Mouse (Mus musculus): ENCODE data around the gene Trak1. TPM values are rescaled to one million over a fixed set of nuclear protein-coding genes. Genes with fewer than 3 reads are reported as not detected.

Gene Trak1
- total RNA-seq, 2 experiments from 2014 or later = 156 to 204 TPM

GRCm38 (mm10) chr9:121422402-121422801, 125.1 kb downstream of the Trak1 start:
- no peak for DNase-seq
- intact Hi-C loops (cut with DNase I) = no loop called here

GRCm38 (mm10) chr9:121423621-121424020, 126.3 kb downstream of the Trak1 start:
- intact Hi-C loops (cut with DNase I) = no loop called here
- no peak overlapping the region for H3K4me3 ChIP-seq
- DNase-seq = no peak
- no peak for TF ChIP-seq CTCF (IDR thresholded peaks at IDR 0.05)
- no peak overlapping the region for H3K27ac ChIP-seq

More at GRCm38 (mm10) chr9:121422402-121422801, 125.1 kb downstream of the Trak1 start:
- no peak for TF ChIP-seq CTCF (IDR thresholded peaks at IDR 0.05)
- Histone ChIP-seq H3K27ac (no peak overlapping the region), H3K4me3 (no peak overlapping the region)

GRCm38 (mm10) chr9:121424281-121425164, 127.2 kb downstream of the Trak1 start:
- no peak for DNase-seq
- TF ChIP-seq CTCF (IDR thresholded peaks at IDR 0.05) = no peak
- Histone ChIP-seq H3K27ac (peak overlapping the region; percentile 24; the same call in 1 of the 2 replicates), H3K4me3 (no peak overlapping the region)
- intact Hi-C loops (cut with DNase I) = no loop called here

- Histone ChIP-seq H3K27ac (no peak overlapping the region), H3K4me3 (no peak overlapping the region)
- intact Hi-C loops (cut with DNase I) = no loop called here
- TF ChIP-seq CTCF (IDR thresholded peaks at IDR 0.05) = no peak
- DNase-seq = no peak
Observed at GRCm38 (mm10) chr9:121426451-121426850, 129.1 kb downstream of the Trak1 start.

- Histone ChIP-seq H3K27ac (no peak overlapping the region), H3K4me3 (no peak overlapping the region)
- intact Hi-C loops (cut with DNase I) = no loop called here
- no peak for TF ChIP-seq CTCF (IDR thresholded peaks at IDR 0.05)
- DNase-seq = peak; percentile 14
Observed at GRCm38 (mm10) chr9:121426902-121427301, 129.6 kb downstream of the Trak1 start.

- Histone ChIP-seq H3K27ac (peak overlapping the region; percentile 83; the same call in 1 of the 2 replicates), H3K4me3 (no peak overlapping the region; the same call in 1 of the 2 replicates)
- intact Hi-C loops (cut with DNase I) = no loop called here
- DNase-seq = no peak
- TF ChIP-seq CTCF (IDR thresholded peaks at IDR 0.05) = no peak
Observed at GRCm38 (mm10) chr9:121429592-121429991, 132.3 kb downstream of the Trak1 start.

- no peak for TF ChIP-seq CTCF (IDR thresholded peaks at IDR 0.05)
- Histone ChIP-seq H3K27ac (peak overlapping the region; percentile 83), H3K4me3 (peak overlapping the region; percentile 40)
- peak; percentile 60 for DNase-seq
- intact Hi-C loops (cut with DNase I) = loop anchor here (5.0 kb wide), 1 partner anchor 33 kb away; no protein-coding TSS in a partner anchor
Observed at GRCm38 (mm10) chr9:121430379-121430778, 133.1 kb downstream of the Trak1 start.

- no peak for TF ChIP-seq CTCF (IDR thresholded peaks at IDR 0.05)
- H3K4me3 ChIP-seq = no peak overlapping the region
- intact Hi-C loops (cut with DNase I) = loop anchor here (5.0 kb wide), 1 partner anchor 37 kb away; no protein-coding TSS in a partner anchor
- no peak for DNase-seq
- H3K27ac ChIP-seq = no peak overlapping the region
Observed at GRCm38 (mm10) chr9:121433745-121434528, 136.6 kb downstream of the Trak1 start.

GRCm38 (mm10) chr9:121435332-121435956, 138.1 kb downstream of the Trak1 start:
- DNase-seq = no peak
- no peak for TF ChIP-seq CTCF (IDR thresholded peaks at IDR 0.05)
- Histone ChIP-seq H3K4me3 (no peak overlapping the region), H3K27ac (peak overlapping the region; percentile 29; the same call in 1 of the 2 replicates)
- intact Hi-C loops (cut with DNase I) = no loop called here

- intact Hi-C loops (cut with DNase I) = no loop called here
- no peak overlapping the region for H3K4me3 ChIP-seq
- peak overlapping the region; percentile 8; the same call in 1 of the 2 replicates for H3K27ac ChIP-seq
- no peak for TF ChIP-seq CTCF (IDR thresholded peaks at IDR 0.05)
- no peak for DNase-seq
Observed at GRCm38 (mm10) chr9:121436501-121436900, 139.2 kb downstream of the Trak1 start.

GRCm38 (mm10) chr9:121442145-121442544, 144.8 kb downstream of the Trak1 start:
- H3K4me3 ChIP-seq = no peak overlapping the region
- intact Hi-C loops (cut with DNase I) = no loop called here
- no peak for DNase-seq
- H3K27ac ChIP-seq = no peak overlapping the region
- TF ChIP-seq CTCF (IDR thresholded peaks at IDR 0.05) = no peak

- Histone ChIP-seq H3K27ac (no peak overlapping the region), H3K4me3 (no peak overlapping the region)
- no peak for DNase-seq
- no peak for TF ChIP-seq CTCF (IDR thresholded peaks at IDR 0.05)
- intact Hi-C loops (cut with DNase I) = no loop called here
Observed at GRCm38 (mm10) chr9:121443696-121444366, 146.5 kb downstream of the Trak1 start.
